Mouse (Mus musculus) megakaryocyte progenitor cell, adult 5-6 weeks (primary cell): ENCODE data around the gene Ankrd27. TPM values are rescaled to one million over a fixed set of nuclear protein-coding genes. Genes with fewer than 3 reads are reported as not detected.

ENCODE experiments used
- ATAC-seq: replicated peaks from 2 replicates; pipeline ENCODE4 v1.8.0; 2016; ENCODE audit warnings: mild to moderate bottlenecking, moderate TSS enrichment, inconsistent platforms; ENCODE audit not compliant: poor library complexity
- total RNA-seq, 2 experiments: library from RNA; stranded (forward) in 1 of 2; stranded (reverse) in 1 of 2; fragments of 157-497, 149-512 nt in 1 of 2; fragments of 200-1000 nt in 1 of 2; gene quantifications; 2 replicates each; pipeline versions ENCODE4 v1.2.3 to v1.2.4; 2015 to 2017

Gene Ankrd27
- total RNA-seq, 2 experiments from 2014 or later, result 44.2 to 57.1 TPM

DNA sequence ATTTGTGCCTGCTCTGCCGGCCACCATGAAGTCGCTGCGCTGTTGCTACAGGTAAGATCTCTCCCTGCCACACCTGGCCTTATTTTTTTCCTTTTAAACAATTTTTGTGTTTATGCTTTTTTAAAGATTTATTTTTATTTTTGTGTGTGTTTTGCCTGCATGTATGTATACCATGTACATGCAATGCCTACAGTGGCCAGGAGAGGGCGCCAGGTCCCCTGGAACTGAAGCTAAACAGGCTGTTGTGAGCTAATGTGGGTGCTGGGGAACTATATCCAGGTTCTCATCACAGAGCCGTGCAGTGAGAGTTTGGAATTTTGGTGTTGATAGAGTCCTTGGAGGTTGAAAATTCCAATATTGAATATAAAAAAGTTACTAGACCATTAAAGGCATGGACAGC lies 42.5 kb downstream of the Ankrd27 start:
- ATAC-seq, result peak; percentile 91

DNA sequence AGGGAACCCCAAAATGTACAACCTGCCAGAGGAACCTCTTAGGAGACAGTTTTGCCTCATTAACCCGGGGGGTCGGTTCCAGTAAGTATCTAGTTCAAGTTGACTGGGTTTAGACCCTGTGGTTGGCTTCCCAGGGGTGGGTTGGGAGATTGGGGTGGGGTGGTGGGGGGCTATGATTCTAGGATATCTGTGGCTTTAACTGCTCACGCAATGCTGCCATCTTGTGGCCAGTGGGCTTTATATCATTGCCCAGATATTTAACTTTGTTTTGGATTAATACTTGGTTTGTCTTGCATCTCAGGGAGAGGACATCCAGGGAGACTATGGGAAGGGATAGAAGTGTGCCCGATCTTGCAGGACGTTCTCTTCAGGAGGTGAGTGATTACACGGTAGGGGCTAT lies 50.2 kb downstream of the Ankrd27 start:
- peak; percentile 76 for ATAC-seq

DNA sequence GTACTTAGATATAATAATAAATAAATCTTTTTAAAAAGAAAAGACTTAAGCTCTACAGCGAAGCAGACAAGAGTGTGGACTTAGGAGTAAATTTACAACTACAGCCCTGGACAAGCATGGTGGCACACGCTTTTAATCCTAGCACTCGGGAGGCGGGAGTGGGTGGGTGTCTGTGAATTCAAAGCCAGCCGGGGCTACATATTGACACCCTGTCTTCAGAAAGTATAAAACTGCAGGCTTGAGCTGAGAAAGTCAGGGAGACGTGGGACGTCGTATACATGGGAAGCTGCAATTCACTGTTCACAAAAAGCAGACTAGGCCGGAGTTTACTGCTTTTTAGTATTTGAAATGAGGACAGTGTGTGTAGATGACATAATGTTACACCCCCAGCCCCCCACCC lies 50.8 kb downstream of the Ankrd27 start:
- no peak for ATAC-seq

DNA sequence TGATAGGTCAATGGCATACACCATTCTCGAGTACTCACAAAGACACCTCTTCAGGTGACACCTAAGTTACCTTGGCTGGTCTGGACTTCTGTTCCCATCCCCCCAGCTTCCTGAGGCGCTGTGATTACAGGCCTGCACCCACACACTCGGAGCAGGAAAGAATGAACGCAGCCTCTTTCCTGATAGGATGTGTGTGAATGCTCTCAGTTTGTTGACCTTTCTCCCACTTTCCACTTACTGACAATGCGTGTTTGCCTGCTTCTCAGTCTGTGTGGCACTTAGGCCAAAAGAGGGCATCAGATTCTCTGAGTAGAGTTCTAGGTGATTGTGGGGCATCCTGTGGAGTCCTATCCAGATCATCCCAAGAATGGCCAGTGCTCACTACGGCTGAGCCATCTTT lies 54.0 kb downstream of the Ankrd27 start:
- no peak for ATAC-seq

DNA sequence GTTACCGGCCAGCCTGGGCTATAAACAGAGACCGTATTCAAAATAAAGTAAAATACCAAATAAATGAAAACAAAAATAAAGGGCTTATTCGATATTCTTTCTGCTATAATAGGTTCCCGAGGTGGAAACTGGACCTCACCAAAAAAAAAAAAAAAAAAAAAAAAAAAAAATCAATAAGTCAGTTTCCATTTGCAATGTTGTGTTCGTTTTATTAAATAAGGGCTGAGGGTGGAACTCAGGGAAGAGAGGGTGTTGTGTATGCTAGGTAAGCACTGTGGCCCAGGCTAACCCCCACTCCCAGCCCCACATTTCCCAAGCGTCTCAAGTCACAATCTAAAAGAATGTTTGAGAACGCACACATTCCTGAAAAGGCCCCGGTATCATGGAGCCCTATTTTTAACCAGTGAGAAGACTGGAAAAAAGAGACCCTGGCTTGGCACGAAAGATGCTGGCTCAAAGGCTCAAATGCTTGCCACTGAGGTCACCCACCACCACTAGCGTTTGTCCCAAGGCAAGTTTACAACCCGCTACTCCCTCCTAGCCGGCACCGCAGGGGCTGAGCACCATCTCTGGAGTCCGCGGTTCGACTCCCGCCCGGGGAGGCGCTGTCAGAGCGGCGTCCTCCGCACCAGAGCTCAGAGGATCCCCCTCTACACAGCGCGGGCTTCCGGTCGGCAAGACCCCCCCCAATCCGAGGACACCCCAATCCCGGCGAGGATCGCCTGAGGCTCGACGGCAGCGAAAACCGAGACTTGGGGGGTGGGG lies 60.5 kb downstream of the Ankrd27 start:
- peak; percentile 32 for ATAC-seq

DNA sequence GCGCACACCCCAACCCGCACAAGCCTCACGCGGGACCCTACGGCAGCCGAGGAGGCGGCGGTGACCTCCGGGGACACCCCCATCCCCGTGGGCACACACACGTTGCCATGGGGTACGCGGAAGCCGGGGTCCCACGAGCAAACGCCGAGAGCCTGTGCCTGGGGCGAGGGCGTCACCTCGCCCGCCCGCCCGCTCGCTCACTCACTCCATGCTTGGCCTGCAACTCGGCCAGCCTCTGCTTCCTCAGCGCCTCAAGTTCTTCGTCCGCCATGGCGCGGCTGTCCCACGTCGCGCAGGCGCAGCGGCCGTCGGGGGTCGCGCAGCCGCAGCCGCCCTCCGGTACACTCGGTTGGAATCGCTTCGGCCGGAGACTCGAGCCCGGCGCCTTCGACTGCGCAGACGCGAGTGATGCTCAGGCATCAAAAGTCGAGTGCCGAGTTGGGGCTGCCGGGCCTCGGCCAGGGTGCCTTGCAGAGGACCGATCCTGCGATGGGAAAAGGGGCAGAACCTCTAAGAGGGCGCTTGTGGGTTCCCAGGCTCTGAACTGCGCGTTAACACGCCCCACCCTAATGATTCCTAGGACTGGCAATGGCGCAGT lies 61.2 kb downstream of the Ankrd27 start, which contains the start of gene Pdcd5:
Gene Pdcd5, minus strand, starts transcription at position 421 of the 598 bp plus-strand sequence.
- ATAC-seq, result peak; percentile 89

DNA sequence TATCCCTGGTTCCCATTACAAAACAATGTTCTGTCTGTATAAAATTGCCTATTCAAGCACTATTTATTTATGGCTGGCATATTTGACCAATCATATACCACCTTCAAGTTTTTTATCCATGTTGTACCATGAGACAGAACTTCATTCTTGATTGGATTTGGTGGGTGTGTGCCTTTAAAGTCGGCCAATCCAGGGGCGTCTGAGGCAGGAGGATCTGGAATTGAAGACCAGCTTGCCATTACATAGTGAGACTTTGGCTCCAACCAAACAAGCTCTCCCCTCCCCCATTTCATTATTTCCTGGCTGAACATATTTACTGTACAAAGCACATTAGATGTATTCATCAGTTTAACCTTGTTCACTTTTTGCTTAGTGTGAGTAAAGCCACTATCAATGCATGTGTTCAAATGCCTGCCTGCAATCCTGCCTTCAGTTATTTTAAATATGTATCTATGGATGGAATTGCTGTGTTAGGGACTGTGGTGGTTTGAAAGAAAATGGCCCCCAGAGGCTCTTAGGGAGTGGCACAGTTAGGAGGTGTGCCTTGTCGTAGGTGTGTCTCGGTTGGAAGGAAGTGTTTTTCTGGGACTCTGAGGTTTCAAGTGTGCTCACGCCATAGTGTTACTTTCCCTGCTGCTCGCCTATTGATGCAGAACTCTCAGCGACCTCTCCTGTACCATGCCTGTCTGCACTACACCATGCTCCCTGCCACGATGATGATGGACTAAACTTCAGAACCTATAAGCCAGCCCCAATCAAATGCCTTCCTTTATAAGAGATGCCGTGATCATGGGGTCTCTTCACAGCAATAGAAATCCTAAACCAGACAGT lies 62.4 kb downstream of the Ankrd27 start:
- no peak for ATAC-seq

DNA sequence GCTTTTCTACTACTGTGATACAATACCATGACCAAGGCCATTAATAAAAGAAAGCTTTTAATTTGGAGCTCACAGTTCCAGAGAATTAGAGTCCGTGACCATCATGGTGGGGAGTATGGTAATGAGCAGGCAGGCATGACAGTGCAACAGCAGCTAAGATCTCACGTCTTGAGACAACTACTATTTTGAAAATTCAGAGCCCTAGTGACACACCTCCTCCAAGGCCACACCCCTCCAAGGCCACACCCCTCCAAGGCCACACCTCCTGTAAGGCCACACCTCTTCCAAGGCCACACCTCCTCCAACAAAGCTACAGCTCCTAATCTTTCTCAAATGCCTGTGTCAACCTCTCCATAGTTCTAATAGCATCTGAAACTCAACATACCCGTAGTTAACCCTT lies 63.0 kb downstream of the Ankrd27 start:
- peak; percentile 83 for ATAC-seq

DNA sequence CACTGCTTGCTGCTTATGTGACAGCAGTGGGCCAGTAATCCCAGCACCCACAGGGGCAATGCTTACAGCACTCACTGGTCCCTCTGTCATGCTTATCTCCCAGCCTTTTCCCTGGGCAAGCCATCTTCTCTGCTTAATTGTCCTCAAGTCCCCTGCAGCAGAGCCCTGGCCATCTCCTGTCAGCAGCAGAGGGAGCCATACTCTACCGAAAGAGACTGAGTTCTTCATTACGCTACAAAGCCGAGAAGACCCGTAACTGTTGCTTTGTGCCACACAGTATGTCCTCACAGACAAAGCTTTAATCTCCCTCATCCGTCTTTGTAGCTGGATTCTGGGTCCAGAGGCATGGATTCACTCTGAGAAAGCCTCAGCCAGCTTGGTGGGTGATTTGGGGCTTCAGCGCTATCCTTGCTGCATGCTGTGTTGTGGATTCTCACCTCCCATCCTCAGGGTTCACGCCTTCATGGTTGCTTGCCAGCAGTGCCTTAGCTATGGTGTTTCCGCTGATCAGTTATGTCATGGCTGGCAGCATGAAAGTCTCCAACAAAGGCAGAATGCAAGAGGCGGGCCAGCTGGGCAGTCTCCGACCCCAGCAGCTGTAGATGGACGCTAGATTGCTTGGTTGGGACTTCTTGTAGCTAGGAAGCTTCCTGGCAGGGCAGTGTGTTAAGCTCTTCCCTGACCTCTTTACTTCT lies 64.8 kb downstream of the Ankrd27 start:
- no peak for ATAC-seq

DNA sequence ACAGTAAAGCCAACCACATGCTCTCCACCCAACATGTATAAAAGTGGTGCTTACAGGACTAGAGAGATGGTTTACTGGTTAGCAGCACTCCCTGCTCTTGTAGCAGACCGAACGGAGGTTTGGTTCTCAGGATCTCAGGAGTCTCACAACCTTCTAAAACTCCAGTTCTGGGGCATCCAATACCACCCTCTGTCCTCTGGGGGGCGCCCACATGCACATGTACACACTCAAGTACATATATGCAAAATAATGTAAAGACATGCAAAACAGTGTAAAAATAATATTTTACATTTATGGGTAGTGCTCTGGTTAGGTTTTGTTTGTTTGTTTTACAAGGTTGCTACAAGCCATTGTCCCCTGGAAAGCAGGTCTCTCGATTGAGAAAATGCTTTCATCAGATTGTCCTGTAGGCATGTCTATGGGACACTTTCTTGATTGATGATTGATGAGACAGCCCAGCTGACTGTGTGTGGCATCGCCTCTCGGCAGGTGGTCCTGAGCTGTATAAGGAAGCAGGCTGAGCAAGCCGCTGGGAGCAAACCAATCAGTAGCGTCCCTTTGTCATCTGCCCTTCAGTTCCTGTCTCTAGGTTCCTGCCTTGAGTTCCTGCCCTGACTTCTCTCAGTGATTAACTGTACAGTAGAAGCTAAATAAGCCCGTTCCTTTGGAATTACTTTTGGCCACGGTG lies 65.7 kb downstream of the Ankrd27 start:
- ATAC-seq, result no peak

DNA sequence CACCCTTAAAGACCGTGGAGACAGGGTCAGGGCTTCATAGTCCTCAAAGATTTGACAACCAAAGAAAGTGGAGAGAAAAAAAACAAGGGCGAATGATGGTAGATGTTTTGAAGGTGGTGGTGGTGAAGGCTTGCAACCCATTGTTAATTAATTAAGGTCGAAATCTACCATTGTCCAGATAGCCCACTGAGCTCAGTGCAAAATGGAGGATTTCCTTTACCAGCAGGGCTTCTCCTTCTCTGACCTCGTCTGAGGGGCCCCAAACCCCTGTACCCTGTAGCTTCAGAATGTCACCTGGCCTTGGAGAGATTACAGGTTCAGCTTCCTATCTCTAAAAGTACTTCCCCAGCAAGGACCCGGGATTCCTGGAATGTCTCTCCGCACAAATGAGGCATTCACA lies 71.8 kb downstream of the Ankrd27 start:
- no peak for ATAC-seq

DNA sequence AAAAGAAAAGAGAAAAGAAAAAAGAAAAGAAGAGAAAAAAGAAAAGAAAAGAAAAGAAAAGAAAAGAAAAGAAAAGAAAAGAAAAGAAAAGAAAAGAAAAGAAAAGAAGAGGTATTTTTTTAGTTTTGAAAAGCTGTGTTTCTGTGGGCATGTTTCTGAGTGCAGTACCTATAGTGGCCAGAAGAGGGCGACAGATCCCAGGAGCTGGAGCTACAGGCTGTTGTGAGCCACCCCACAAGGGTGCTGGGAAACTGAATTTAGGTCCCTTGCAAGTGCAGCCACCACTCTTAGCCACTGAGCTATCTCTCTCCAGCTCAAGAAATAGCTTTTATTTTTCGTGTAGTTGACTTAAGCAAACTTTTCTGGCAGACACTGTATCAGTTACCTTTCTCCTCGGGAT lies 73.1 kb downstream of the Ankrd27 start:
- ATAC-seq, result peak; percentile 79

DNA sequence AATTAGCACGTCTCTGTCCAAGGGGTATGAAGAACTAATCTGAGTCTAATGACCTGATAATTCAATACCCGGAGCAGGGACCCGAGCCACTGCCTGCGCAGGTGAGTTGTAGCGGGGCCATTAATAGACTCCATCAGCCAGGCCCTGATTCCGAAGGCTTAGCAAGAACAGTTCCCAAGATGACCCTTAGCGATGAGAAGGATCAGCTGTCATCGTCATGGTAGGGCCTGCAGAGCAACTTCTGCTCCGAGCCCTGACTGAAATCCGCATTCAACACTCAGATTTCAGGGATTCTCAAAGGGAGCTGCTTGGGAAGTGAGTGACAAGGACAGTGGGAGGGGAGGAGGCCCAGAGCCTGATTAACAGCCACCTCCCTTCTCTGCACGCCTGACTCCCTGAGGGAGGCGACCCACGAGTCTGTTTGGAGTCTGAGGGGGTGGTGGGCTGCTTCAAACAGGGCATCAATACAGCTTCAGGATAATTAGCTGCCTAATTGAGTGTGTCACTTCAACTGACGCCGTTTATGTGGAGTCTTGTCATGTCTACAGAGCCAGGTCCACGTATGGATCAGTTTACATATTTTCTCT lies 77.8 kb downstream of the Ankrd27 start:
- no peak for ATAC-seq

DNA sequence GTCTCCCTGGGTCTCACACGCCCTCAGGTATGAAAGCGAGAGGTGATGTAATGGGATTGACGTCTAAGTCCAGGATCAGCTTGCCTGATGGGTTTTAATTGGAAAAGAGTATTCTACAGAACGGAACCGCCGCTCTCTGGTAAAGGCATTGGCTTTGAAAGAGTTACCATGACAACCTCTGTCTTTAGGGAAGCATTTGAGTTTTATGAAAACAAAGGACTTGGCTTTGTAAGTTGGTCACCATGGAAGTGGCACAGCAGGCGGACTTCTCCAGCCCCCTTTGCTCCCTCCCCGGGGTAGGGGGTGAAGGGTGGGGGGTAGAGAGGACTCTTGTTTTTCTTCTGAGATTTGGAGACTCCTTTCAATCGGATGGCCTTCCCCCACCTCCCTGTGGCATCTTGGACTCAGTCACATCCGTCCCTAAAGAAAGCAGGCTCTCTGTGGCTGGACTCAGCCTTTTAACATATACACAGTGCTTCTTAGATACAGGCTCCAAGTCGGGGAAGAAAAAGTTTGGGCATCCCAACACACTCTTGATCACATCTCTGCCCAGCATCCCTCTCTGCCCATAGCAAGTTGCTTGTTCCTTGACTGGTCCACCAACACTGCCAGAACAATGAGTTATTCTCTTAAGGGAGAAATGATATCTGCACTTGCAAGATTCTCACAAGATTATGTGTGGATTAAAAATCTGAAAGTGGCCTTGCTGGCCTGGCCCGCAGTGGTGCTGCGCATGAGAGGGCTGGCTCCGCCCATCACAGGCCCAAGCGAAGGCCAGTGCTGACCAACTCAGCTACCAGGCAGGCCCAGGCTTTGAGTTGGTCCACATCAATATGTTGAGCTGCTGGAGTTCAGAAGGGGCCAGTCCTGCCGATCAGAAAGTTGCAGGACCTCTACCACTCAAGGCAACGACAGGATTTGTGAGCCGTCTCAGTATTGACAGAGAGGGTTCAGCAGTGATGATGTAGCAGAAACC lies 82.3 kb downstream of the Ankrd27 start:
- no peak for ATAC-seq

DNA sequence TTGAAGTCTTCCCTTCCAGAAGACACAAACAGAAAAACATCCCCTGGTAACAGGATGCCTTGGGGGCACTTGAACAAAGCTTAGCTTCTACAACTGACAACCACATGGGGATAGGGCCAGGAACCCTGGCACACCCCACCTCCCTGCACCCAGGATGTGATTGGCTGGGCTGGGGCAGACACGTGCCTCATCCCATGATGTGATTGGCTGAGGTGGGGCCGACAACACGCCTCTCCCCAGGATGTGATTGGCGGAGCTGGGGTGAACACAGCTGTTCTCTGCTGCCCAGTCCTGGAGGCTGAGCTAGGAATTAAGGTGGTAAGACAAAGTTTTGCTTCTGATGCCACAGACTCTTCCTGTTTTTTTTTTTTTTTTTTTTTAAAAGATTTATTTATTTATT lies 92.9 kb downstream of the Ankrd27 start:
- ATAC-seq, result no peak

DNA sequence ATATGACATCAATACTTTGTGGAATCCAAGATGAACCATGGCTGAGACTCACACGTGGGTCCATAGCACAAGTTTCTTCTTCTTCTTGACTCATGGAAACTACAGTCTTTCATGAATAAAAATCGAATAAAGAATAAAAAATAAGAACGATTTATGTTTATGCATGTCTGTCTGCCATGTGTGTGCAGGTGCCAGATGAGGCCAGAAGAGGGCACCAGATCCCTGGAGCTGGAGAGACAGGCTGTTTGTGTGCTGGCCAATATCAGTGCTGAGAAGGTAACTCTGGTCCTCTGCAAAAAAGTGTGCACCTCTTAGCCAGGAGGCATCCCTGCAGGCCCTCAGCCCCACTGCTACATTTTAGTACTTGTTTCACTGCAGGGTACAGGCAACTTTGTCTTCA lies 95.5 kb downstream of the Ankrd27 start:
- ATAC-seq, result 0 out of 2 replicates have a peak, but pooled peaks have one; percentile 44

DNA sequence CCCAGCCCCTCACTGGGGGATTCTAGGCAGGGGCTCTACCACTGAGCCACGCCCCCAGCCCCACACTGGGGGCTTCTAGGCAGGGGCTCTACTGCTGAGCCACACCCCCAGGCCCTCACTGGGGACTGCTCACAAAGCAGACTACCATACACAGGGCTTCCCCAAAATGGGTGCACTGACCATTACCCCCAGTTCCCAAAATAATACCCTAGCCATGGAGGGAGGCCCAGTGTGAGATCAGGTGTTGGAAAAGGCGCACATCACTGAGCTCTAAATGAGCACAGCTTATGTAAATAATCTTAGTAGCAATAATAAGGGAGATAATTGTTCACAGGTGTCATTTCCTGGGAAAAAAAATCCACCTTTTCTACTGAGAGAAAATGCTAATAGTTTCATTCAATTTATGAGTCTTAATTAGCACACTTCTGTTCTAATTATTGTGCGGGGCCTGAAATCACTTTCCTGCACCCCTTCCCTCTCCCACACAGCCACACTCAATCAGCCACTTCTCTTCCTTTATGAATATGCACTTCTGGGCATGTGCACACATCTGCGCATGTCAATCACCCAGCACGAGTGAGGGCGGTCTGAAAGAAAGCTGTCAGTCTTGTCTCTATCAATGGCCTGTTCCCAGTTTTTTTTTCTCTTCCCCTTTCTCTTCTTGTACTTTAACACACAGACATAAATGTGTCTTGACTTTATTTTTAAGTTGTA lies 97.5 kb downstream of the Ankrd27 start:
- ATAC-seq, result no peak

DNA sequence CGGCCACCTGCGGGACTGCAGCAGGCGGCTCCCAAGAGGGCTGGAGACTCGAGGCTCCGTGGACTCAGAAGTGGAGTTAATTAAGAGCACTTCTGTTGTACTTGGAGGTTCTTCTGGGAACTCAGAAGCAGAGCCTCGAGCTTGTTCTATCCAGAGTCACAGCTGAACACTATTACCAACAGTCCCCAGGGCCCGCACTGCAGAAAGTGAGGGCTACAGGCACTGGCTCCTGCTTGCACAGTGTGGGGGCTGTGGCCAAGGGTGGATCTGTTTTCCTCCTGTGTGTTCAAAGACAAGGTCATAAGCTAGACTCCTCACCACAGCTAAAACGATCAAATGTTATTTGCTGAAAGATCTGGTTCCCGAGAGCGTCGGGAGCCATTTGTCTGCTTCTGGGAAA lies 100.2 kb downstream of the Ankrd27 start:
- ATAC-seq, result no peak
